Mouse (Mus musculus): Measurements from ENCODE around the gene Sfpq. TPM values are rescaled to one million over a fixed set of nuclear protein-coding genes. Genes with fewer than 3 reads are reported as not detected.
A peak's percentile ranks its signal among the peaks of the same experiment; 100 is the strongest.

Sfpq gene
- polyA plus RNA-seq, 1 experiment from 2014 or later, result 25.5 TPM

DNA sequence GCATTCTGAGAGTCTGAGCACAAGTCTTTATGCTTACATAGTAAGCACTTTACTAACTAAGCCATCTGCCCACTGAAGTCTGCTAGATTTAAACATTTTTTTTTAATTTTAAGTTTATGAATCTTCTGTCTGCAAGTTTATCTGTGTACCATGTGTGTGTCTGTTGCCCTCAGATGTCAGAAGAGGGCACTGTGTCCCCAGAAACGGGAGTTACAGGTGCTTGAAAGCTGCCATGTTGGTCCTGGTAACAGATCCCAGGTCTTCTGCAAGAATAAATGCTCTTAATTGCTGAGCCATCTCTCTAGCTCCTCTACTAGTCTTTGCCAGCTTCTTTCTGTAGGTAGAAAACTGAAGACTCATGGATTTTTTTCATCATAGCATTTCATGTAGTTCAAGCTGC, 53.8 kb downstream of the Sfpq start:
- Histone ChIP-seq H3K9ac (no peak overlapping the region), H3K27me3 (no peaks in the 10 kb centered on the region; the same call in 1 of the 2 replicates), H3K9me3 (replicated peaks) (no peaks in the 10 kb centered on the region), H3K4me1 (replicated peaks) (peaks cover 14% of the 10 kb centered on the region), H3K4me2 (no peak overlapping the region), H3K4me3 (replicated peaks) (no peak overlapping the region), H3K36me3 (replicated peaks) (no peaks in the 10 kb centered on the region), H3K27ac (replicated peaks) (no peak overlapping the region)
- no peak for ATAC-seq (ENCODE audit: insufficient read depth)
- 45% methylated on average over 1 of the region's 1 CpGs for WGBS (ENCODE audit: insufficient replicate concordance)

DNA sequence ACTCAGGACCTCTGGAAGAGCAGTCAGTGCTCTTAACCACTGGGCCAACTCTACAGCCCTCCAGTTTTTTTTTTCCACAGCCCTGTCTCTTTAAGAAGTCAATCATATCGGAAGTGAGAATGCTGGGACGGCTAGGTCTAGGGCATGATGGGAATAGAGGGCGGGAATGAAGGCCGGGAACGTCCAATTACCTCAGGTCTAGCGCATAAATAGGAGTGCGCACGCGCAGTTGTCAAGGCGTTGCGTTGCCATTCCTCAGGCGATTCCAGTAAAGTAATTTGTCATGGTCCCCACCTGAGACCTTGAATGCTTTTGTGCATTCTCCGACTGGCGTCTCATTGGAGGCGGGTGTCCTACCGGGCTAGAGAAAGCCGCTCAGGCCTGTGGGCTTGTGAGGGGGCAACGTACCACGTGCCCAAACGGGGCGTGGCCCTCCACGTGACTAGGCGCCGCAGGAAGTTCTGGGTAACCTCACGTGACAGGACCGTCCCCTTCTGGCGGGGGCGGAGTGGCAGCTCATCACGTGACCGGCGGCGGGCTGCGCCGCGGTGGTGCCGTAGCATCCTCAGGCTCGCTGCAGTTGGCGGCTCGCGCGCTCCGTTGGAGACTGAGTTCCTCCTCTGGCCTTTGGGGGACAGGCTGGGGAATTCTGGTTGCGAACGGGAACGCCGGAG, 55.9 kb downstream of the Sfpq start, which contains the start of gene Zmym6:
Zmym6 (plus strand) TSS at position 509 of the 674 bp plus-strand sequence.
- Histone ChIP-seq H3K27ac (replicated peaks) (peak within 1 kb of the TSS; percentile 74), H3K4me2 (peak within 1 kb of the TSS; percentile 78), H3K4me3 (replicated peaks) (peak within 1 kb of the TSS; percentile 59), H3K27me3 (no peaks in the 10 kb centered on the region; the same call in 1 of the 2 replicates), H3K4me1 (replicated peaks) (peaks cover 14% of the 10 kb centered on the region), H3K36me3 (replicated peaks) (no peaks in the 10 kb centered on the region), H3K9ac (peak within 1 kb of the TSS; percentile 55), H3K9me3 (replicated peaks) (no peaks in the 10 kb centered on the region)
- under 1% methylated on average over 46 of the region's 46 CpGs for WGBS (ENCODE audit: insufficient replicate concordance)
- peak; percentile 90 for ATAC-seq (ENCODE audit: insufficient read depth)

DNA sequence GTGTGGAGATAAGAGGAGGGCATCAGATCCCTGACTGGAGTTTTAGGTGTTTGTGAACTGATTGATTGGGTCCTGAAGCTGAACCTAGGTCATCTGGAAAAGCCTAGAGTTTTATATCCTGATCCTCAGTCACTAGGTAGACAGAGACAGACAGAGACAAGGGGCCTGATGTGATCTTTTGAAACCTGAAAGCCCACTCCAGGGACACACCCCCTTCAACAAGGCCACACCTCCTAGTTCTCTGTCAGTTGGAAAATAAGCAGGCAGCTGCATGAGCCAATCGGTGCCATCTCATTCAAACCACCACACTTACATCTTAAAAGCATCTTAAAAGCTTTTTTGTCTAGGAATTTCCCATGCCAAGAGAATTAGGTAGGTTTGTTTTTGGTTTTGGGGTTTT, 59.7 kb downstream of the Sfpq start:
- Histone ChIP-seq H3K9ac (no peak overlapping the region), H3K36me3 (replicated peaks) (no peaks in the 10 kb centered on the region), H3K9me3 (replicated peaks) (no peaks in the 10 kb centered on the region), H3K27me3 (no peaks in the 10 kb centered on the region), H3K4me3 (replicated peaks) (no peak overlapping the region), H3K4me1 (replicated peaks) (peaks cover 14% of the 10 kb centered on the region), H3K4me2 (no peak overlapping the region), H3K27ac (replicated peaks) (no peak overlapping the region)
- no peak for ATAC-seq (ENCODE audit: insufficient read depth)
- 41% methylated on average over 1 of the region's 1 CpGs for WGBS (ENCODE audit: insufficient replicate concordance)

DNA sequence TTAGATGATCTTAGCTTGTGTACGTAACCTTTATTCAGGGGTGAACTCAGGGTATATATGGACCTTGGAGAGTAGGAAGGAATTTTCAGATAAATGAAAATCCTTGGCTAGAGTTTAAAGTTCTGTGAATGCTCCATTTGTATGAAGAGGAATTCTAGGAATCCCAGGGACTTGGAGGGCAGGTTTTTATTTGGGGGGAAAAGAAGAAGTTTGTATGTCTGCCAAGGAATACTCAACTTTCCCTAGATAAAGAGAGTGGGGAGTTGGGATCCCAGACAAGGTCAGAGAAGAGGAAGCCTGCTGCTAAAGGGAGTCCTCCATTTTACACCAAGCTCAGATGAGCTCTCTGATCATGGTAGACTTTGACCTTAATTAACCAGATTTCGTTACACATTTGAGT, 62.0 kb downstream of the Sfpq start:
- Histone ChIP-seq H3K4me2 (no peak overlapping the region), H3K9ac (no peak overlapping the region), H3K4me3 (replicated peaks) (no peak overlapping the region), H3K36me3 (replicated peaks) (no peaks in the 10 kb centered on the region), H3K9me3 (replicated peaks) (no peaks in the 10 kb centered on the region), H3K4me1 (replicated peaks) (peaks cover under 1% of the 10 kb centered on the region; the same call in 1 of the 2 replicates), H3K27me3 (no peaks in the 10 kb centered on the region), H3K27ac (replicated peaks) (no peak overlapping the region)
- ATAC-seq (ENCODE audit: insufficient read depth), result no peak
- 72% methylated on average over 2 of the region's 2 CpGs for WGBS (ENCODE audit: insufficient replicate concordance)

GRCm38 (mm10) chr4:127085761-127086160, 64.6 kb downstream of the Sfpq start:
- Histone ChIP-seq H3K9me3 (replicated peaks) (no peaks in the 10 kb centered on the region), H3K4me3 (replicated peaks) (no peak overlapping the region), H3K4me1 (replicated peaks) (no peaks in the 10 kb centered on the region), H3K27ac (replicated peaks) (no peak overlapping the region), H3K9ac (no peak overlapping the region), H3K36me3 (replicated peaks) (no peaks in the 10 kb centered on the region; the same call in 1 of the 2 replicates), H3K27me3 (no peaks in the 10 kb centered on the region), H3K4me2 (no peak overlapping the region)
- WGBS (ENCODE audit: insufficient replicate concordance), result 66% methylated on average over 1 of the region's 1 CpGs
- ATAC-seq (ENCODE audit: insufficient read depth), result no peak

Other genes with a start within 250 kb of the Sfpq start
- gene Zmym4, start 53.2 kb upstream of the Sfpq start, polyA plus RNA-seq (2015; fragmentation: Nextera tagmentation; extraction: Ambion mirVana), result 2.6 and 3.2 TPM in 2 replicates
- gene Zmym1, start 39.8 kb downstream of the Sfpq start, polyA plus RNA-seq (2015; fragmentation: Nextera tagmentation; extraction: Ambion mirVana), result 7.6 and 7.9 TPM in 2 replicates
- 2.5 and 2.8 TPM in 2 replicates for gene Zmym6, start 56.1 kb downstream of the Sfpq start, polyA plus RNA-seq (2015; fragmentation: Nextera tagmentation; extraction: Ambion mirVana)
- 8.0 and 8.3 TPM in 2 replicates for gene Tmem35b, start 102.4 kb downstream of the Sfpq start, polyA plus RNA-seq (2015; fragmentation: Nextera tagmentation; extraction: Ambion mirVana)
- 0.20 and 0.40 TPM in 2 replicates for gene Dlgap3, start 147.9 kb downstream of the Sfpq start, polyA plus RNA-seq (2015; fragmentation: Nextera tagmentation; extraction: Ambion mirVana)
- 26.2 and 27.1 TPM in 2 replicates for gene Smim12, start 222.5 kb downstream of the Sfpq start, polyA plus RNA-seq (2015; fragmentation: Nextera tagmentation; extraction: Ambion mirVana)

All from liver, embryonic 15.5 days (tissue).